Mouse (Mus musculus) kidney, embryonic 14.5 days (tissue): ENCODE measurements at regions not wholly inside any gene's neighbourhood (a gene's known extent, or its start where the extent isn't known, plus 50 kb on each side); places are given as distances from the start of the nearest gene placed in this dataset.

Source experiments
- ATAC-seq: fragments of 200-750 bp; cut with Nextera tagmentation; 2 replicates; pipeline ENCODE4 v1.8.0; 2017; ENCODE audit warnings: moderate number of reproducible peaks, mild to moderate bottlenecking, moderate TSS enrichment, moderate library complexity; ENCODE audit not compliant: low FRiP score, low TSS enrichment
- H3K27ac ChIP-seq: fragments of 300-500 bp; sonication (generic); 2 replicates; pipeline ENCODE4 v1.5.1; 2014; ENCODE audit warnings: low read depth, mild to moderate bottlenecking, low read length, moderate library complexity, mixed read lengths
- H3K27me3 ChIP-seq: fragments of 300-500 bp; sonication (generic); 2 replicates; pipeline ENCODE4 v1.6.1; 2014; ENCODE audit warnings: mild to moderate bottlenecking, low read length; ENCODE audit not compliant: control insufficient read depth, insufficient read depth
- H3K36me3 ChIP-seq: fragments of 300-500 bp; sonication (generic); 2 replicates; pipeline ENCODE4 v1.6.1; 2014; ENCODE audit warnings: low read length, mixed read lengths; ENCODE audit not compliant: control insufficient read depth, insufficient read depth
- H3K4me1 ChIP-seq: fragments of 300-500 bp; sonication (generic); 2 replicates; pipeline ENCODE4 v1.6.1; 2014; ENCODE audit warnings: low read length, mixed read lengths; ENCODE audit not compliant: control insufficient read depth, insufficient read depth
- H3K4me2 ChIP-seq: fragments of 300-500 bp; sonication (generic); replicated peaks from 2 replicates; pipeline ENCODE4 v1.6.1; 2014; ENCODE audit warnings: low read depth, mild to moderate bottlenecking, low read length
- H3K4me3 ChIP-seq: fragments of 300-500 bp; sonication (generic); 2 replicates; pipeline ENCODE4 v1.5.1; 2014; ENCODE audit warnings: mild to moderate bottlenecking, low read length
- H3K9ac ChIP-seq: fragments of 300-500 bp; sonication (generic); 2 replicates; pipeline ENCODE4 v1.6.1; 2014; ENCODE audit warnings: low read depth, mild to moderate bottlenecking, low read length, moderate library complexity
- H3K9me3 ChIP-seq: fragments of 300-500 bp; sonication (generic); 2 replicates; pipeline ENCODE4 v1.6.1; 2016; ENCODE audit warnings: low read length; ENCODE audit not compliant: control insufficient read depth
- WGBS: fragments of 180-500 bp; shearing (Covaris S2); extraction: QIAGEN DNeasy Blood & Tissue Kit; methylation state at CpG from one replicate; pipeline ENCODE4 v1.1.7; 2014; 5-methylcytosine and 5-hydroxymethylcytosine counted together

DNA sequence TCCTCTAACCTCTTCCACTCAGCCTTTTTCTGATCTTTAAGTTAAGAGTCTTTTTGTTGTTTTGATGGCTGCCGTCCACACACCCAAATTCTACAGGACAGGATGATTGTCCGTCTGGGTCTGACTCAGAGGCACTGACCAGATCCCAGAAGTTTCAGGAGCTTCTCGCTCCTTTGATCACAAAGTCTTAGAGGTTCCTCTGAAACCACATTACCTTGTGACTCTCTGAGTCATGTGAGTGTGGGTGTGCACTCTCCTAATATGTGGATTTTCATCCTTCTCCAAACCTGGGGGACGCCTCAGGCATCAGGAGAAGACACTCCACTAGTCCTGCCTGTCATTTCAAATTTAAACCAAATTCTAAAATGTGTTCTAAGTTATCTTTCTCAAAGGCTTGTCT, 52.0 kb upstream of the Aldh1a3 start:
- Histone ChIP-seq H3K4me2 (no peak overlapping the region), H3K27ac (no peak overlapping the region), H3K9me3 (no peaks in the 10 kb centered on the region), H3K4me1 (0 out of 2 replicates have a peak, but pooled peaks cover 6% of the 10 kb centered on the region), H3K9ac (no peak overlapping the region), H3K36me3 (no peaks in the 10 kb centered on the region), H3K4me3 (no peak overlapping the region), H3K27me3 (no peaks in the 10 kb centered on the region)
- no peak for ATAC-seq
- 88% methylated on average over 4 of the region's 4 CpGs for WGBS

DNA sequence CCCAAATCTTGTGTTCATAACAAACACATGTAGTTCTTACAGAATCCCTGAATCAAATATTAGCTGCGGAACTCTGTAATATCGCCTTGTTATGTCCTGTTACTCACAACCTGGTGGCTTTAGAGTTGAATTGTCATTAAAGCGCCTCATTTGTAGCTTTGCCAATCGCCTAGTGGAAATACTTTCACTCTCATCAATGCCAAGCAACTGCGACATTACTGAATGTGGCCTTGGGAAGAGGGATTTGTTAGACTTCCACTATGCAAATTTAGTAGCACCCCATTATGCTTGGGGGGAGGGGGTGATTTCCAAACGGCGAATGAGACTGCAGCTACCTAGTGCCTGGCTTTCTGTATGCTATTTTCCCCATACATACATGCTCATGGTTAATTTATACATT, 50.8 kb upstream of the Aldh1a3 start:
- no peak overlapping the region for H3K4me2 ChIP-seq
- H3K27me3 ChIP-seq: no peaks in the 10 kb centered on the region
- H3K4me3 ChIP-seq: no peak overlapping the region
- no peak overlapping the region for H3K9ac ChIP-seq
- ATAC-seq: no peak
- 85% methylated on average over 7 of the region's 7 CpGs for WGBS
- 0 out of 2 replicates have a peak, but pooled peaks cover 6% of the 10 kb centered on the region for H3K4me1 ChIP-seq
- no peak overlapping the region for H3K27ac ChIP-seq
- H3K36me3 ChIP-seq: no peaks in the 10 kb centered on the region
- H3K9me3 ChIP-seq: no peaks in the 10 kb centered on the region

DNA sequence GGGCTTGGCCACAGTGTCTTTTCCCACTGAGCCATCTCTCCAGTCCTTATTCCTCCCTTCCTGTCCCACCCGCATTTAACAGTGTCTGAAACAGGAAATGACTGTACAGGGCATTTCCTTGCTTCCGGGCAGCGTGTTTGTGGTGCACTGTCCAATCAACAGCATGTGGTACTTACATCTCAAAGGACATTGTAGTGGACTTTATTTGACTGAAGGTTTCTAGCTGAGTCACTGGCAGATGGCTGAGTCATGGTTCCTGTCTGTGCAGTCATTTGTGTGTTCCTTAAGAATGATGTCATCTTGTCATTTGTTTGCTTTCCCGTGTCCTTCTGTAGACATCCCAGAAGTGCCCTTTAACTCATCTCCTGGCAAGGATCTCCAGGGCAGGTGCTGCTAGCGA, 50.2 kb upstream of the Aldh1a3 start:
- no peak overlapping the region for H3K4me2 ChIP-seq
- no peak overlapping the region for H3K9ac ChIP-seq
- peaks cover 6% of the 10 kb centered on the region; the same call in 1 of the 2 replicates for H3K4me1 ChIP-seq
- no peak for ATAC-seq
- H3K36me3 ChIP-seq: no peaks in the 10 kb centered on the region
- 66% methylated on average over 5 of the region's 5 CpGs for WGBS
- H3K4me3 ChIP-seq: no peak overlapping the region
- no peaks in the 10 kb centered on the region for H3K27me3 ChIP-seq
- no peaks in the 10 kb centered on the region for H3K9me3 ChIP-seq
- H3K27ac ChIP-seq: no peak overlapping the region
